Mouse (Mus musculus) stomach, embryonic 16.5 days (tissue): ENCODE measurements around the gene Csf3r. TPM values are rescaled to one million over a fixed set of nuclear protein-coding genes. Genes with fewer than 3 reads are reported as not detected.

Experiments used
- ATAC-seq: fragments of 200-750 bp; cut with Nextera tagmentation; 2 replicates; pipeline ENCODE4 v1.8.0; 2017; ENCODE audit warnings: moderate number of reproducible peaks, moderate TSS enrichment; ENCODE audit not compliant: insufficient read depth, low FRiP score
- H3K27ac ChIP-seq: fragments of 300-500 bp; sonication (generic); 2 replicates; pipeline ENCODE4 v1.5.1; 2014; ENCODE audit warnings: low read length
- H3K27me3 ChIP-seq: fragments of 300-500 bp; sonication (generic); 2 replicates; pipeline ENCODE4 v1.6.1; 2014; ENCODE audit warnings: low read length, control low read depth, mixed read lengths; ENCODE audit not compliant: control insufficient read depth, insufficient read depth
- H3K36me3 ChIP-seq: fragments of 300-500 bp; sonication (generic); 2 replicates; pipeline ENCODE4 v1.6.1; 2014; ENCODE audit warnings: low read length; ENCODE audit not compliant: control insufficient read depth, insufficient read depth
- H3K4me1 ChIP-seq: fragments of 300-500 bp; sonication (generic); 2 replicates; pipeline ENCODE4 v1.6.1; 2014; ENCODE audit warnings: low read length, control low read depth, mixed read lengths; ENCODE audit not compliant: control insufficient read depth, insufficient read depth
- H3K4me2 ChIP-seq: fragments of 300-500 bp; sonication (generic); 2 replicates; pipeline ENCODE4 v1.6.1; 2014; ENCODE audit warnings: low read depth, low read length, mixed read lengths
- H3K4me3 ChIP-seq: fragments of 300-500 bp; sonication (generic); replicated peaks from 2 replicates; pipeline ENCODE4 v1.5.1; 2014; ENCODE audit warnings: mild to moderate bottlenecking, low read length
- H3K9ac ChIP-seq: fragments of 300-500 bp; sonication (generic); 2 replicates; pipeline ENCODE4 v1.6.1; 2014; ENCODE audit warnings: low read length
- H3K9me3 ChIP-seq: fragments of 300-500 bp; sonication (generic); replicated peaks from 2 replicates; pipeline ENCODE4 v1.6.1; 2016; ENCODE audit warnings: low read length, control low read depth; ENCODE audit not compliant: control insufficient read depth
- WGBS: fragments of 180-500 bp; shearing (Covaris S2); extraction: QIAGEN DNeasy Blood & Tissue Kit; methylation state at CpG from one replicate; pipeline ENCODE4 v1.1.7; 2014; 5-methylcytosine and 5-hydroxymethylcytosine counted together
- polyA plus RNA-seq: library from polyadenylated mRNA; unstranded; fragments of >200 nt; fragmentation: Nextera tagmentation; extraction: Ambion mirVana; gene quantifications from 2 replicates; pipeline ENCODE4 v1.2.1, GENCODE M21; 2015

Csf3r gene
- polyA plus RNA-seq, 1 experiment from 2014 or later = 2.1 TPM

GRCm38 (mm10) chr4:126067401-126068077, 43.2 kb downstream of the Csf3r start:
- 67% methylated on average over 15 of the region's 15 CpGs for WGBS
- Histone ChIP-seq H3K4me2 (no peak overlapping the region), H3K4me1 (no peaks in the 10 kb centered on the region), H3K27me3 (no peaks in the 10 kb centered on the region), H3K9me3 (no peaks in the 10 kb centered on the region), H3K36me3 (no peaks in the 10 kb centered on the region), H3K9ac (no peak overlapping the region), H3K27ac (no peak overlapping the region), H3K4me3 (no peak overlapping the region)
- ATAC-seq = no peak

DNA sequence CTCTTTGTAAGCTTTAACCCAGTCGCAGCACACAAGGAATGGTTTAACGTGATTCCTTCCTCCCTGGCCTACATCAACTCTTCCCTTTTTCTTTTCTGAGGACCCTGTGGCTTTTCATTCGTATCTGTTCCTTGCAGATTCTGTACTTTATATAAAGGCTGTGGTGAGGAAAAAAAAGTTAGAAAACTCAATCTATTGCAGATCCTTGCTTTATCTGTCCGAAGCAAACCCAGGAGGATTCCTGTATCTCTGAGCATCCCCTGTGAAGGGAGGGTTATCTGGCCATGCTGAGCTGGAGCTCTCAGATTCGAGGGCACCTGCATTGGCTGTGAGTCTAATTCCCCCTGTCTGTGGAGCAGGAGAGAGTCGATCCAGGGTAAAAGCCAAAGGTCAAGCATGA, 44.5 kb downstream of the Csf3r start:
- H3K36me3 ChIP-seq = no peaks in the 10 kb centered on the region
- no peak overlapping the region for H3K4me2 ChIP-seq
- H3K9me3 ChIP-seq = no peaks in the 10 kb centered on the region
- H3K4me3 ChIP-seq = no peak overlapping the region
- 85% methylated on average over 6 of the region's 6 CpGs for WGBS
- H3K4me1 ChIP-seq = no peaks in the 10 kb centered on the region
- ATAC-seq = no peak
- H3K27ac ChIP-seq = no peak overlapping the region
- H3K9ac ChIP-seq = no peak overlapping the region
- H3K27me3 ChIP-seq = no peaks in the 10 kb centered on the region

- H3K36me3 ChIP-seq = no peaks in the 10 kb centered on the region
- H3K27ac ChIP-seq = no peak overlapping the region
- no peak overlapping the region for H3K4me3 ChIP-seq
- WGBS = 69% methylated on average over 6 of the region's 6 CpGs
- H3K9me3 ChIP-seq = no peaks in the 10 kb centered on the region
- no peak for ATAC-seq
- H3K27me3 ChIP-seq = no peaks in the 10 kb centered on the region
- H3K9ac ChIP-seq = no peak overlapping the region
- H3K4me2 ChIP-seq = no peak overlapping the region
- no peaks in the 10 kb centered on the region for H3K4me1 ChIP-seq
These were observed 53.5 kb downstream of the Csf3r start for GRCm38 (mm10) chr4:126077833-126078232.

GRCm38 (mm10) chr4:126079266-126079665, 54.9 kb downstream of the Csf3r start:
- Histone ChIP-seq H3K9ac (no peak overlapping the region), H3K27ac (no peak overlapping the region), H3K4me3 (no peak overlapping the region), H3K36me3 (no peaks in the 10 kb centered on the region), H3K4me2 (no peak overlapping the region), H3K4me1 (no peaks in the 10 kb centered on the region), H3K27me3 (no peaks in the 10 kb centered on the region), H3K9me3 (no peaks in the 10 kb centered on the region)
- ATAC-seq = no peak
- WGBS = 64% methylated on average over 4 of the region's 4 CpGs

- H3K4me1 ChIP-seq = no peaks in the 10 kb centered on the region
- no peaks in the 10 kb centered on the region for H3K9me3 ChIP-seq
- 93% methylated on average over 1 of the region's 1 CpGs for WGBS
- no peaks in the 10 kb centered on the region for H3K27me3 ChIP-seq
- H3K36me3 ChIP-seq = no peaks in the 10 kb centered on the region
- no peak overlapping the region for H3K4me3 ChIP-seq
- no peak overlapping the region for H3K4me2 ChIP-seq
- H3K27ac ChIP-seq = no peak overlapping the region
- no peak for ATAC-seq
- H3K9ac ChIP-seq = no peak overlapping the region
These were observed 57.3 kb downstream of the Csf3r start for GRCm38 (mm10) chr4:126081601-126082000.

DNA sequence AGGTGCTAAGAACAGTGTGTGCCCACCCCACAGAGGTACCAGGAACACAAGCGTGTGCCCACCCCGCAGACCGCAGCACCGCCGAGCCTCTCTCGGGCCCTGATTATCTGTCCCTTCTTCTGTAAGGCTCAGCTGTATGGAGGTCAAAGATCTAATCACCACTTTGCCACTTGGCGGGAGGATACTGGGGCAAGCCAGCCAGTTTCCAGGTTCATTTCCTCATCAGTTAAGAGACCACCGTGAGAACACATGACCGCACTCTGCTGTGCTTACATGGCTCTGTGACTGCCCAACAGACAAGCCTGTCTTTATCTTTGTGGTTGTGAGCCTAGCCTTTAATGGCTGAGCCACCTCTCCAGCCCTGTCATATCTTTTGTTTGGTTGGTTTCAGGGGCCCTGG, 58.7 kb downstream of the Csf3r start:
- H3K27ac ChIP-seq = no peak overlapping the region
- no peak for ATAC-seq
- no peak overlapping the region for H3K9ac ChIP-seq
- H3K36me3 ChIP-seq = no peaks in the 10 kb centered on the region
- no peaks in the 10 kb centered on the region for H3K4me1 ChIP-seq
- H3K9me3 ChIP-seq = no peaks in the 10 kb centered on the region
- H3K4me3 ChIP-seq = no peak overlapping the region
- H3K27me3 ChIP-seq = no peaks in the 10 kb centered on the region
- 75% methylated on average over 9 of the region's 9 CpGs for WGBS
- no peak overlapping the region for H3K4me2 ChIP-seq

- Histone ChIP-seq H3K27me3 (no peaks in the 10 kb centered on the region), H3K36me3 (no peaks in the 10 kb centered on the region), H3K4me1 (no peaks in the 10 kb centered on the region), H3K9me3 (no peaks in the 10 kb centered on the region), H3K4me2 (no peak overlapping the region), H3K4me3 (no peak overlapping the region), H3K9ac (no peak overlapping the region), H3K27ac (no peak overlapping the region)
- 61% methylated on average over 8 of the region's 8 CpGs for WGBS
- ATAC-seq = no peak
These were observed 60.0 kb downstream of the Csf3r start for GRCm38 (mm10) chr4:126084382-126084781.

DNA sequence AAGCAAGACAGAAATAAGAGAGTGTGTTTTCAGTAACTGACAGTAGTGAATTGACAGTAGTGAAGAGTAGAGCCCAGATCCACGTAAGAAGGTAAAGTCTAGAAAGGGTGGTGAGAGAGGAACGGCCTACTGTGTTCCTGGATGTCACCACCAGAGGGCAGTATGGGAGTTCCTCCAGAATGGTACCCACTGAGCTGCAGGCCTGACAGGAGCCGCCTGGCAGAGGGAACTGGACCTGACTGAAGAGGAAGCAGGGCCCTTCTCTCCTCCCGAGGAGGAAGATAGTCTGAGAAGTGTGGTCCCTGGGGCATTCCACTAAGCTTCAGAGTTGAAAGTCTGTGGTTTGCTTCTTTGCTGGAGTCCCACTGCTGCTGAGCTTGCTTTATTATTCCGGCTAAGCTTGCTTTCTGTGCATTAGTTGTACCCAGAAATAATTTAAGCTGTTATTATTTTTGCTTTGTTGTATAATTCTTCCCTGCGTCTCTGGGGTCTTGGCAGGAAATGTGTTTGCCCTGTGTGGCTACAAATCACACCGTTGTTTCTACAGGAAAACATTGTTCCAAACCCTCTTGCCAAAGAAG, 61.7 kb downstream of the Csf3r start:
- Histone ChIP-seq H3K4me3 (no peak overlapping the region), H3K4me1 (no peaks in the 10 kb centered on the region), H3K9ac (no peak overlapping the region), H3K9me3 (no peaks in the 10 kb centered on the region), H3K27me3 (no peaks in the 10 kb centered on the region), H3K27ac (no peak overlapping the region), H3K4me2 (no peak overlapping the region), H3K36me3 (no peaks in the 10 kb centered on the region)
- ATAC-seq = peak; percentile 80
- 27% methylated on average over 7 of the region's 7 CpGs for WGBS

GRCm38 (mm10) chr4:126090101-126090847, 65.9 kb downstream of the Csf3r start:
- no peak overlapping the region for H3K4me2 ChIP-seq
- ATAC-seq = peak; percentile 38; the same call in 1 of the 2 replicates
- no peak overlapping the region for H3K27ac ChIP-seq
- H3K4me1 ChIP-seq = no peaks in the 10 kb centered on the region
- WGBS = 57% methylated on average over 7 of the region's 7 CpGs
- no peak overlapping the region for H3K4me3 ChIP-seq
- no peaks in the 10 kb centered on the region for H3K9me3 ChIP-seq
- H3K9ac ChIP-seq = no peak overlapping the region
- no peaks in the 10 kb centered on the region for H3K36me3 ChIP-seq
- H3K27me3 ChIP-seq = no peaks in the 10 kb centered on the region
